Mouse (Mus musculus): ENCODE results near the gene Mllt10.

- TF ChIP-seq EP300 (IDR thresholded peaks at IDR 0.05; ENCODE audit: low read depth in 1 of 2, low read length in 2 of 2), result no peak
- no peak for TF ChIP-seq MAX (IDR thresholded peaks at IDR 0.05; ENCODE audit: low read length)
- no peak for TF ChIP-seq CTCF (IDR thresholded peaks at IDR 0.05 in 2 of 3, conservative IDR thresholded peaks at IDR 0.05 in 1 of 3; ENCODE audit: control insufficient read depth in 1 of 3, insufficient read depth in 1 of 3, low read depth in 2 of 3, low read length in 3 of 3, poor library complexity in 1 of 3, severe bottlenecking in 1 of 3)
- TF ChIP-seq ZC3H11A (IDR thresholded peaks at IDR 0.05; ENCODE audit: low read depth, low read length), result no peak
- no peak for TF ChIP-seq POLR2A (IDR thresholded peaks at IDR 0.05; ENCODE audit: control insufficient read depth in 1 of 2, insufficient read depth in 1 of 2, low read depth in 1 of 2, low read length in 2 of 2, poor library complexity in 1 of 2)
- no peak for TF ChIP-seq ZMIZ1 (IDR thresholded peaks at IDR 0.05; ENCODE audit: low read depth, low read length)
Measured at GRCm38 (mm10) chr2:18219136-18219535, 164.1 kb downstream of the Mllt10 start.

Data from MEL (cell line).